Mouse (Mus musculus) central nervous system, embryonic 18 days (tissue): Measurements from ENCODE around the gene Flt3. TPM values are rescaled to one million over a fixed set of nuclear protein-coding genes. Genes with fewer than 3 reads are reported as not detected.

Source experiments
- polyA plus RNA-seq: library from polyadenylated mRNA; depleted of rRNA; stranded (reverse); fragments of >200 nt; gene quantifications from 2 replicates; pipeline ENCODE4 v1.2.3, GENCODE M21; 2012; rRNA removed

Flt3 gene
- 1.2 and 2.0 TPM in 2 replicates for polyA plus RNA-seq

GRCm38 (mm10) chr5:147399843-147400504 lies at the start of gene Flt3:
TSS of gene Flt3 (minus strand) at chr5:147400489.

GRCm38 (mm10) chr5:147429535-147430305 lies 29.4 kb upstream of the Flt3 start, which contains the start of gene Pan3:
TSS of gene Pan3 (plus strand) at chr5:147430161.

GRCm38 (mm10) chr5:147322183-147322582 lies 78.1 kb downstream of the Flt3 start, which contains the start of gene Urad:
TSS of gene Urad (minus strand) at chr5:147322440.

GRCm38 (mm10) chr5:147306638-147307397 lies 93.5 kb downstream of the Flt3 start, which contains the start of gene Cdx2:
TSS of gene Cdx2 (minus strand) at chr5:147307270.

Other genes with a start within 250 kb of the Flt3 start
- gene Gsx1, start 211.8 kb downstream of the Flt3 start, polyA plus RNA-seq, result 2.5 and 2.8 TPM in 2 replicates
- not detected in 2 replicates for gene Pdx1, start 130.5 kb downstream of the Flt3 start, polyA plus RNA-seq
- gene Cdx2, start 93.2 kb downstream of the Flt3 start, polyA plus RNA-seq, result not detected in 2 replicates
- not detected in 2 replicates for gene Urad, start 78.0 kb downstream of the Flt3 start, polyA plus RNA-seq
- 43.6 and 44.1 TPM in 2 replicates for gene Pan3, start 29.7 kb upstream of the Flt3 start, polyA plus RNA-seq